Mouse (Mus musculus): Measurements from ENCODE around the gene Hspb3.

Gene Hspb3

GRCm38 (mm10) chr13:113634732-113635481 is 28.6 kb downstream of the Hspb3 start:
- no peak for DNase-seq (ENCODE audit: low spot score)

- DNase-seq (ENCODE audit: low spot score) = no peak
Measured at GRCm38 (mm10) chr13:113632506-113632905, 31.0 kb downstream of the Hspb3 start.

- DNase-seq (ENCODE audit: low spot score) = no peak
Measured at GRCm38 (mm10) chr13:113627601-113628000, 35.9 kb downstream of the Hspb3 start.

- DNase-seq (ENCODE audit: low spot score) = no peak
Measured at GRCm38 (mm10) chr13:113622865-113623255, 40.6 kb downstream of the Hspb3 start.

- no peak for DNase-seq (ENCODE audit: low spot score)
Measured at GRCm38 (mm10) chr13:113622122-113622864, 41.2 kb downstream of the Hspb3 start.

GRCm38 (mm10) chr13:113619003-113619402 is 44.5 kb downstream of the Hspb3 start:
- no peak for DNase-seq (ENCODE audit: low spot score)

- DNase-seq (ENCODE audit: low spot score) = peak; percentile 93
Measured at GRCm38 (mm10) chr13:113617891-113618823, 45.3 kb downstream of the Hspb3 start, which contains the start of gene Snx18. Gene Snx18 (minus strand): TSS chr13:113618564.

- DNase-seq (ENCODE audit: low spot score) = peak; percentile 34
Measured at GRCm38 (mm10) chr13:113617338-113617890, 46.1 kb downstream of the Hspb3 start.

GRCm38 (mm10) chr13:113616751-113617337 is 46.6 kb downstream of the Hspb3 start:
- peak; percentile 24 for DNase-seq (ENCODE audit: low spot score)

- DNase-seq (ENCODE audit: low spot score) = no peak
Measured at GRCm38 (mm10) chr13:113615971-113616671, 47.4 kb downstream of the Hspb3 start.

- peak; percentile 75 for DNase-seq (ENCODE audit: low spot score)
Measured at GRCm38 (mm10) chr13:113615546-113615941, 47.9 kb downstream of the Hspb3 start.

GRCm38 (mm10) chr13:113614635-113615545 is 48.6 kb downstream of the Hspb3 start:
- peak; percentile 80 for DNase-seq (ENCODE audit: low spot score)

- DNase-seq (ENCODE audit: low spot score) = no peak
Measured at GRCm38 (mm10) chr13:113613882-113614281, 49.6 kb downstream of the Hspb3 start.

- DNase-seq (ENCODE audit: low spot score) = no peak
Measured at GRCm38 (mm10) chr13:113613341-113613740, 50.1 kb downstream of the Hspb3 start.
